Mouse (Mus musculus) bone marrow, adult 2 months (tissue): ENCODE results near the gene Olfr643.

ENCODE experiments used
- CTCF ChIP-seq: fragments of 200-500 bp; IDR thresholded peaks from 2 replicates; pipeline ENCODE4 v1.5.1; 2011; ENCODE audit warnings: low read length, control low read depth; ENCODE audit not compliant: control insufficient read depth, insufficient read depth
- POLR2A ChIP-seq: fragments of 200-500 bp; IDR thresholded peaks from 2 replicates; pipeline ENCODE4 v1.6.1; 2011; ENCODE audit warnings: low read depth, mild to moderate bottlenecking, control low read depth, low read length, borderline replicate concordance; ENCODE audit not compliant: control insufficient read depth

DNA sequence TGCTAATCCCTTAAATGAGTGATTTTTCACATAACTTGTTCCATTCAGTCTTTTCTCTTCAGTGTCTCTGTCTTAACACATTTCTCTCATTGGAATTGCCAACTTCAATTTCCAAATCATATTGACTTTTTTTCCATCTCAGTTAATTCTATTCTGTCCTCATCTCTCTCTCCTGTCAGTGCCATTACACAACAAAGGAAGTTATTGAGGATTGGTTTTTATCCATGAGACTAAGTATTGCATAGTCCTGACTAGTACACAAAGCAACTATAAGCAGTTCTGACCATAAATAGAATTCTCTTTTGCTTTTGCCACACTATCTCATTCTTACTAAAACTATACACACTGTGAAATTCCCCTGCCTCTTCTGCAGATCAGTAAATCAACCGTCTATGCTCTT, 41.9 kb upstream of the Olfr643 start:
- TF ChIP-seq POLR2A = no peak
- TF ChIP-seq CTCF = no peak
